Mouse (Mus musculus): Measurements from ENCODE around the gene Parvb. TPM values are rescaled to one million over a fixed set of nuclear protein-coding genes. Genes with fewer than 3 reads are reported as not detected.
"Not testable (repeated sequence)": the region's sequence is repeated elsewhere in the genome, so short reads cannot be mapped to it uniquely, and the experiment has no call there.

Parvb gene
- total RNA-seq, 2 experiments from 2014 or later, result 89.9 to 103 TPM

GRCm38 (mm10) chr15:84256254-84256850 is 24.5 kb downstream of the Parvb start:
- peak in 1 of 2 experiments; percentile 47 for DNase-seq

- no peak for DNase-seq
Measured at GRCm38 (mm10) chr15:84256864-84257263, 25.0 kb downstream of the Parvb start.

- DNase-seq, result no peak
Measured at GRCm38 (mm10) chr15:84258602-84259355, 26.9 kb downstream of the Parvb start.

GRCm38 (mm10) chr15:84260123-84260822 is 28.4 kb downstream of the Parvb start:
- DNase-seq, result peak; percentile 70 to 84

- DNase-seq, result no peak
Measured at GRCm38 (mm10) chr15:84262630-84263029, 30.8 kb downstream of the Parvb start.

GRCm38 (mm10) chr15:84263573-84263972 is 31.7 kb downstream of the Parvb start:
- DNase-seq, result no peak

GRCm38 (mm10) chr15:84265141-84265540 is 33.3 kb downstream of the Parvb start:
- no peak for DNase-seq

- DNase-seq, result no peak
Measured at GRCm38 (mm10) chr15:84266290-84266689, 34.4 kb downstream of the Parvb start.

GRCm38 (mm10) chr15:84267720-84268260 is 35.9 kb downstream of the Parvb start:
- DNase-seq, result peak; percentile 32 to 45

- peak; percentile 38 to 54 for DNase-seq
Measured at GRCm38 (mm10) chr15:84269107-84269633, 37.3 kb downstream of the Parvb start.

GRCm38 (mm10) chr15:84270032-84270431 is 38.2 kb downstream of the Parvb start:
- DNase-seq, result no peak

- peak; percentile 47 to 58 for DNase-seq
Measured at GRCm38 (mm10) chr15:84270463-84270862, 38.6 kb downstream of the Parvb start.

- DNase-seq, result no peak
Measured at GRCm38 (mm10) chr15:84276066-84276465, 44.2 kb downstream of the Parvb start.

GRCm38 (mm10) chr15:84278091-84278490 is 46.2 kb downstream of the Parvb start:
- DNase-seq, result no peak

- no peak for DNase-seq
Measured at GRCm38 (mm10) chr15:84278656-84279055, 46.8 kb downstream of the Parvb start.

GRCm38 (mm10) chr15:84280309-84280708 is 48.5 kb downstream of the Parvb start:
- DNase-seq, result no peak

GRCm38 (mm10) chr15:84280712-84281347 is 49.0 kb downstream of the Parvb start:
- peak in 1 of 2 experiments; percentile 56 for DNase-seq

GRCm38 (mm10) chr15:84282206-84283085 is 50.6 kb downstream of the Parvb start:
- DNase-seq, result no peak

- DNase-seq, result peak in 1 of 2 experiments; percentile 64
Measured at GRCm38 (mm10) chr15:84284059-84284458, 52.2 kb downstream of the Parvb start.

- DNase-seq, result no peak
Measured at GRCm38 (mm10) chr15:84285453-84285852, 53.6 kb downstream of the Parvb start.

GRCm38 (mm10) chr15:84288953-84289352 is 57.1 kb downstream of the Parvb start:
- not testable (repeated sequence) for DNase-seq

Data from heart, adult 18-20 months (tissue).